Mouse (Mus musculus) lung, postnatal 0 days (tissue): ENCODE results near the gene Obp2b. TPM values are rescaled to one million over a fixed set of nuclear protein-coding genes. Genes with fewer than 3 reads are reported as not detected.
"Not testable (repeated sequence)": the region's sequence is repeated elsewhere in the genome, so short reads cannot be mapped to it uniquely, and the experiment has no call there.

ENCODE experiments used
- ATAC-seq: fragments of 200-750 bp; cut with Nextera tagmentation; 2 replicates; pipeline ENCODE4 v1.8.0; 2017; ENCODE audit warnings: moderate library complexity
- DNase-seq: peaks from one replicate; pipeline ENCODE4 v3.0.0-alpha.2; 2016; ENCODE audit warnings: low spot score
- H3K27ac ChIP-seq: fragments of 300-500 bp; sonication (generic); 2 replicates; pipeline ENCODE4 v1.5.1; 2014; ENCODE audit warnings: antibody characterized with exemption, mild to moderate bottlenecking, low read length, mixed read lengths
- H3K27me3 ChIP-seq: fragments of 300-500 bp; sonication (generic); replicated peaks from 2 replicates; pipeline ENCODE4 v1.6.1; 2014; ENCODE audit warnings: low read length, mixed read lengths; ENCODE audit not compliant: insufficient read depth
- H3K36me3 ChIP-seq: fragments of 300-500 bp; sonication (generic); 2 replicates; pipeline ENCODE4 v1.6.1; 2014; ENCODE audit warnings: low read length, mixed read lengths; ENCODE audit not compliant: insufficient read depth
- H3K4me1 ChIP-seq: fragments of 300-500 bp; sonication (generic); 2 replicates; pipeline ENCODE4 v1.6.1; 2014; ENCODE audit warnings: antibody characterized with exemption, low read depth, low read length, mixed read lengths; ENCODE audit not compliant: insufficient read depth
- H3K4me2 ChIP-seq: fragments of 300-500 bp; sonication (generic); replicated peaks from 2 replicates; pipeline ENCODE4 v1.6.1; 2014; ENCODE audit warnings: low read depth, mild to moderate bottlenecking, low read length, moderate library complexity, mixed read lengths
- H3K4me3 ChIP-seq: fragments of 300-500 bp; sonication (generic); 2 replicates; pipeline ENCODE4 v1.5.1; 2014; ENCODE audit warnings: low read depth, low read length
- H3K9ac ChIP-seq: fragments of 300-500 bp; sonication (generic); replicated peaks from 2 replicates; pipeline ENCODE4 v1.6.1; 2014; ENCODE audit warnings: low read depth, mild to moderate bottlenecking
- H3K9me3 ChIP-seq: fragments of 300-500 bp; sonication (generic); 2 replicates; pipeline ENCODE4 v1.6.1; 2016; ENCODE audit warnings: low read length, mixed read lengths
- CTCF ChIP-seq: IDR thresholded peaks from 2 replicates; pipeline ENCODE4 v1.5.1; 2016; ENCODE audit warnings: antibody characterized with exemption, mild to moderate bottlenecking
- EP300 ChIP-seq: IDR thresholded peaks from 2 replicates; pipeline ENCODE4 v1.6.1; 2016; ENCODE audit warnings: antibody characterized with exemption, mild to moderate bottlenecking, control low read depth
- WGBS: fragments of 180-500 bp; shearing (Covaris S2); extraction: QIAGEN DNeasy Blood & Tissue Kit; methylation state at CpG from one replicate; pipeline ENCODE4 v1.1.7; 2014; 5-methylcytosine and 5-hydroxymethylcytosine counted together
- polyA plus RNA-seq: library from polyadenylated mRNA; unstranded; fragments of >200 nt; fragmentation: Nextera tagmentation; extraction: Ambion mirVana; gene quantifications from 2 replicates; pipeline ENCODE4 v1.2.1, GENCODE M21; 2015

The Obp2b gene
- not detected in 2 replicates for polyA plus RNA-seq

DNA sequence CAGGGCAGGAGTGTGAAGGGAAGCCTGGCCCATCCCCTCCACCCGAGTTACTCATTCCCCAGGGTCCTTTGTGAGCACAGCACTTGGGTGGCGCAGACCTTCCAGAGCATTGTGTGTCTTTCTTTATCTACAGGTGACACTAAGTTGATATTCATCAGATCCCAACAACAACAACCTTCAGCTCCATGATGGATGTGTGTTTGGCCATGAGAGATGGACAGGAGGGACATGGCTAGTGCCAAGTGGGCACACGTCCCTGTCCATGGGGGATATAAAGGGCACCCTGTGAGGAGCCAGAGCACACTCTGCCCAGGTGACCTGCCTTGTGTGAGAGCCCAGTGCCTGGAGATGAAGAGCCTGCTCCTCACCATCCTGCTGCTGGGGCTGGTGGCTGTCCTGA lies at the start of gene Obp2b:
Gene Obp2b (plus strand): TSS at position 301 of the 400 bp plus-strand sequence.
- H3K36me3 ChIP-seq, ATAC-seq, H3K9me3 ChIP-seq, DNase-seq, H3K27ac ChIP-seq, H3K9ac ChIP-seq, H3K4me3 ChIP-seq, H3K27me3 ChIP-seq, H3K4me1 ChIP-seq, H3K4me2 ChIP-seq: not testable (repeated sequence)
- WGBS: 55% methylated on average over 3 of the region's 3 CpGs

DNA sequence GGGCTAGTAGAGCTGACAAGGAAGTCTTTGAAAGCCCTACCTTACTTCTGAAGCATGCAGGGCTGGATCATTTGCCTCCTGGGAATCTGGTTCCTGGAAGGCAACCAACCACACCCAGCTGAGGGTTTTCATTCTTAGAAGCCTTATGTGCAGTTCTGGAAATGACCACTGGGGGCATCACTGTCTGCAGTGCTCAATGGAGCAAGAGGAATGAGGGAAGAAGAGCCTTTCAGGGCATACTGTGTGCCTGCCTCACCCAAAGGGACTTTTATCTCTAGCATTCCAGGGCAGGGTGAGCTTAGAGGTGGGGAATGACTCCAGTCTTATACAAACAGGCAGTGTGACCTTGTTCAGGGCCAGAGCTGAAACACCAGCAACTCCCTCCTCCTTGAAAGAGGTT lies 42.2 kb upstream of the Obp2b start:
- Histone ChIP-seq H3K9ac (no peak overlapping the region), H3K9me3 (no peaks in the 10 kb centered on the region), H3K27me3 (no peaks in the 10 kb centered on the region), H3K4me1 (no peaks in the 10 kb centered on the region), H3K4me2 (no peak overlapping the region), H3K36me3 (no peaks in the 10 kb centered on the region), H3K27ac (no peak overlapping the region), H3K4me3 (no peak overlapping the region)
- ATAC-seq: no peak
- TF ChIP-seq EP300 (no peak), CTCF (peak; percentile 81)
- DNase-seq: peak; percentile 59

DNA sequence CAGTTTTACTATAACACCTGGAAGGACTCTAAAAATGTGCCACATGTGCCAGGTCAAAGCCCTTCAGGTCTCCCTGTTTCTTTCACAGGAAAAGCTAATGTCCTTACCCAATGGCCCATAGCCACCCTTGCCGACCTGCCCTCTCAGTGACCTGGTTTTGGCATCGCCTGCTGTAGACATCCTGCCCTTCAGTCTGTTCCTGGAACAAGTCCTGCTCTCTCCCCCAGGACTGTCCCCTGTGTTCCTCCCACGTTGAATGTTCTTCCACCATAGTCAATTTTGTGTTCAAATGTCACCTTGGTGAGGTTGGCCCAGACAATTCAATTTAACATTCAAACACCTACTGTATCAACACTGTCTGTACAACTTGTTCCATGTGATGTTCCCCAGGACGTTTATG lies 39.9 kb upstream of the Obp2b start:
- no peak for ATAC-seq
- Histone ChIP-seq H3K4me2 (no peak overlapping the region), H3K9ac (no peak overlapping the region), H3K9me3 (no peaks in the 10 kb centered on the region), H3K4me1 (no peaks in the 10 kb centered on the region), H3K36me3 (no peaks in the 10 kb centered on the region), H3K27ac (no peak overlapping the region), H3K27me3 (no peaks in the 10 kb centered on the region), H3K4me3 (no peak overlapping the region)
- TF ChIP-seq CTCF: no peak
- TF ChIP-seq EP300: no peak
- 47% methylated on average over 4 of the region's 4 CpGs for WGBS
- no peak for DNase-seq

DNA sequence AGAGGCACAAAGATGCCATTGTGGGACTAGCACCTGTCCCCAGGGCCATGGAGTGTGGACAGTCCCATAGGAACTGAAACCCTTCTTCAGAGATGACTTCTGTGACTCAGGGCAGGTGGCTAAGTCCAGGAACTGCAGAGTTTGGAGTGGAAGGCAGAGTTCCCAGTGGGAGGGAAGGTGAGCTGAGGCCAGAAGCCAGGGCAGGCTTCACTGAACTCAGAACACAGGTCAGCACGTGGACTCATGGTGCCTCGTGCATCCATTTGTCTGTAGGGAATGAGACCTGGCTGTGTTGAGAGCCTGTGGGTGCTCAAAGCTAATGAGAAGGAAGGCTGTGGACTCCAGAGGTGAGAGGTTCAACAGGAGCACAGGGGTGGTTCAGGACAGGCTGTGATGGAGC lies 38.1 kb upstream of the Obp2b start:
- H3K4me3 ChIP-seq: no peak overlapping the region
- no peak overlapping the region for H3K27ac ChIP-seq
- no peaks in the 10 kb centered on the region for H3K27me3 ChIP-seq
- DNase-seq: no peak
- H3K4me1 ChIP-seq: no peaks in the 10 kb centered on the region
- no peaks in the 10 kb centered on the region for H3K9me3 ChIP-seq
- ATAC-seq: no peak
- TF ChIP-seq EP300: no peak
- no peak for TF ChIP-seq CTCF
- H3K9ac ChIP-seq: no peak overlapping the region
- no peaks in the 10 kb centered on the region for H3K36me3 ChIP-seq
- WGBS: 82% methylated on average over 2 of the region's 2 CpGs
- no peak overlapping the region for H3K4me2 ChIP-seq

DNA sequence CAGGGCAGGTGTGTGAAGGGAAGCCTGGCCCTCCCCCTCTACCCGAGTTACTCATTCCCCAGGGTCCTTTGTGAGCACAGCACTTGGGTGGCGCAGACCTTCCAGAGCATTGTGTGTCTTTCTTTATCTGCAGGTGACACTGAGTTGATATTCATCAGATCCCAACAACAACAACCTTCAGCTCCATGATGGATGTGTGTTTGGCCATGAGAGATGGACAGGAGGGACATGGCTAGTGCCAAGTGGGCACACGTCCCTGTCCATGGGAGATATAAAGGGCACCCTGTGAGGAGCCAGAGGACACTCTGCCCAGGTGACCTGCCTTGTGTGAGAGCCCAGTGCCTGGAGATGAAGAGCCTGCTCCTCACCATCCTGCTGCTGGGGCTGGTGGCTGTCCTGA lies 37.1 kb upstream of the Obp2b start, which contains the start of gene Obp2a:
Gene Obp2a (plus strand): TSS at position 301 of the 400 bp plus-strand sequence.
- not testable (repeated sequence) for H3K27me3 ChIP-seq, ATAC-seq, H3K4me3 ChIP-seq, H3K4me1 ChIP-seq, H3K36me3 ChIP-seq, H3K9ac ChIP-seq, DNase-seq, H3K9me3 ChIP-seq, H3K4me2 ChIP-seq, H3K27ac ChIP-seq
- 56% methylated on average over 3 of the region's 3 CpGs for WGBS

DNA sequence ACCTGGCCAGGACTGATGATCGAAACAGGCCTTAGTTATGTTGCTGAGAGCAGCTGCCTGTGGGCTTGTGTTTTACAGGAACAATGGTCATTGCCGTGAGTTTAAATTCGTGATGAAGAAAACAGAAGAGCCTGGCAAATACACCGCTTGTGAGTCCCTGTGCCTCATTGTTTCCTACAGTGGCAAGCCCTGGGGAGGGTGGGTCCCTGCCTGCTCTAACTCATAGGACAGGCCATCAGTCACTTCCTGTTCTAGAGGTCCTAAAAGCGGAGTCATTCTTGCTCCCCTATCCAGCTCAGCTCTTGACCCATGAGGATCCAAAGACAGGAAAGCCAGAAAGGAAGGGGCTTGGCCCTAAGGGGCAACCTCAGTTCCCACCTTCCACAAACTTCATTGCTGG lies 35.8 kb upstream of the Obp2b start:
- WGBS: 68% methylated on average over 5 of the region's 5 CpGs
- Histone ChIP-seq H3K4me3 (no peak overlapping the region), H3K4me2 (no peak overlapping the region), H3K4me1 (no peaks in the 10 kb centered on the region), H3K27ac (no peak overlapping the region), H3K9me3 (no peaks in the 10 kb centered on the region), H3K9ac (no peak overlapping the region), H3K36me3 (no peaks in the 10 kb centered on the region), H3K27me3 (no peaks in the 10 kb centered on the region)
- DNase-seq: no peak
- no peak for ATAC-seq
- TF ChIP-seq CTCF (no peak), EP300 (no peak)

DNA sequence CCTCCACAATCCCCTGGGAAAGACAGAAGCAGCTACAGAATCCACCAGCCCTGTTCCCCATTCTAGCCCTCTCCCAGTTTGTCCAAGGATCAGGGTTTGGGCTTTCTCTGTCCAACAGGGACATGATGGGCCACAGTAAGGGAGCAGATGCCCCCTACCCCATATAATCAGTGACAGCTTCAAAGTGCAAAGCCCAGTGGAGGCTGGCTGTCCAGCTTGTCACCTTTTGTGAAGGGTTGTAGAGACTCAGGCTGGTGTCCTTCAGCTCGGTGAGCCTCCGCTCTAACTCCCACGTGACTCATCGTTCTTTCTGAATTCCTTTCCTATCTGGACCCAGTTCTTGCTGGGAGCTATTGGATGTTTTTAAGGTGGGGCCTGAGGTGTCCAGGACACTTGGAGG lies 33.1 kb upstream of the Obp2b start:
- no peak overlapping the region for H3K4me3 ChIP-seq
- ATAC-seq (no peak), DNase-seq (no peak)
- H3K9me3 ChIP-seq: no peaks in the 10 kb centered on the region
- H3K27ac ChIP-seq: no peak overlapping the region
- H3K4me1 ChIP-seq: no peaks in the 10 kb centered on the region
- H3K9ac ChIP-seq: no peak overlapping the region
- TF ChIP-seq CTCF: no peak
- TF ChIP-seq EP300: no peak
- H3K27me3 ChIP-seq: no peaks in the 10 kb centered on the region
- no peaks in the 10 kb centered on the region for H3K36me3 ChIP-seq
- WGBS: 71% methylated on average over 4 of the region's 4 CpGs
- no peak overlapping the region for H3K4me2 ChIP-seq
